Mouse (Mus musculus): Measurements from ENCODE around the gene Pdzd8. TPM values are rescaled to one million over a fixed set of nuclear protein-coding genes. Genes with fewer than 3 reads are reported as not detected.

The Pdzd8 gene
- polyA plus RNA-seq, 1 experiment from 2014 or later = 15.0 TPM

GRCm38 (mm10) chr19:59259633-59260032 lies 85.9 kb downstream of the Pdzd8 start:
- 38% methylated on average over 5 of the region's 5 CpGs for WGBS
- H3K27ac ChIP-seq (replicated peaks; ENCODE audit: low read depth, low read length) = no peak overlapping the region
- no peak overlapping the region for H3K9ac ChIP-seq (replicated peaks; ENCODE audit: low read length)
- no peak overlapping the region for H3K4me3 ChIP-seq (replicated peaks; ENCODE audit: low read depth, low read length)
- no peak overlapping the region for H3K4me2 ChIP-seq (ENCODE audit: low read length)
- peaks cover 7% of the 10 kb centered on the region for H3K9me3 ChIP-seq (ENCODE audit: control insufficient read depth, low read length)
- peaks cover 24% of the 10 kb centered on the region; the same call in 1 of the 2 replicates for H3K27me3 ChIP-seq (ENCODE audit: control insufficient read depth, insufficient read depth, low read length)
- ATAC-seq (ENCODE audit: low FRiP score, low TSS enrichment) (no peak), DNase-seq (peak; percentile 21)
- no peaks in the 10 kb centered on the region for H3K36me3 ChIP-seq (ENCODE audit: control insufficient read depth, insufficient read depth, low read length)
- peaks cover 12% of the 10 kb centered on the region; the same call in 1 of the 2 replicates for H3K4me1 ChIP-seq (ENCODE audit: control insufficient read depth, insufficient read depth, low read length)

- no peak for DNase-seq
- H3K9me3 ChIP-seq (ENCODE audit: control insufficient read depth, low read length) = peaks cover 7% of the 10 kb centered on the region
- no peaks in the 10 kb centered on the region for H3K36me3 ChIP-seq (ENCODE audit: control insufficient read depth, insufficient read depth, low read length)
- no peak overlapping the region for H3K4me3 ChIP-seq (replicated peaks; ENCODE audit: low read depth, low read length)
- H3K27ac ChIP-seq (replicated peaks; ENCODE audit: low read depth, low read length) = no peak overlapping the region
- no peaks in the 10 kb centered on the region for H3K4me1 ChIP-seq (ENCODE audit: control insufficient read depth, insufficient read depth, low read length)
- H3K27me3 ChIP-seq (ENCODE audit: control insufficient read depth, insufficient read depth, low read length) = no peaks in the 10 kb centered on the region
- no peak overlapping the region for H3K4me2 ChIP-seq (ENCODE audit: low read length)
- 69% methylated on average over 2 of the region's 2 CpGs for WGBS
- no peak for ATAC-seq (ENCODE audit: low FRiP score, low TSS enrichment)
- no peak overlapping the region for H3K9ac ChIP-seq (replicated peaks; ENCODE audit: low read length)
Observed at GRCm38 (mm10) chr19:59252651-59253050, 92.9 kb downstream of the Pdzd8 start.

- no peaks in the 10 kb centered on the region for H3K36me3 ChIP-seq (ENCODE audit: control insufficient read depth, insufficient read depth, low read length)
- H3K4me2 ChIP-seq (ENCODE audit: low read length) = no peak overlapping the region
- H3K27me3 ChIP-seq (ENCODE audit: control insufficient read depth, insufficient read depth, low read length) = no peaks in the 10 kb centered on the region
- no peaks in the 10 kb centered on the region for H3K4me1 ChIP-seq (ENCODE audit: control insufficient read depth, insufficient read depth, low read length)
- 79% methylated on average over 11 of the region's 11 CpGs for WGBS
- H3K9ac ChIP-seq (replicated peaks; ENCODE audit: low read length) = no peak overlapping the region
- ATAC-seq (ENCODE audit: low FRiP score, low TSS enrichment) (no peak), DNase-seq (no peak)
- H3K27ac ChIP-seq (replicated peaks; ENCODE audit: low read depth, low read length) = no peak overlapping the region
- no peaks in the 10 kb centered on the region for H3K9me3 ChIP-seq (ENCODE audit: control insufficient read depth, low read length)
- no peak overlapping the region for H3K4me3 ChIP-seq (replicated peaks; ENCODE audit: low read depth, low read length)
Observed at GRCm38 (mm10) chr19:59248553-59249286, 96.9 kb downstream of the Pdzd8 start.

GRCm38 (mm10) chr19:59248144-59248543 lies 97.4 kb downstream of the Pdzd8 start:
- DNase-seq (no peak), ATAC-seq (ENCODE audit: low FRiP score, low TSS enrichment) (no peak)
- WGBS = 85% methylated on average over 4 of the region's 4 CpGs
- H3K4me3 ChIP-seq (replicated peaks; ENCODE audit: low read depth, low read length) = no peak overlapping the region
- H3K9me3 ChIP-seq (ENCODE audit: control insufficient read depth, low read length) = no peaks in the 10 kb centered on the region
- no peak overlapping the region for H3K27ac ChIP-seq (replicated peaks; ENCODE audit: low read depth, low read length)
- no peak overlapping the region for H3K4me2 ChIP-seq (ENCODE audit: low read length)
- H3K36me3 ChIP-seq (ENCODE audit: control insufficient read depth, insufficient read depth, low read length) = no peaks in the 10 kb centered on the region
- no peak overlapping the region for H3K9ac ChIP-seq (replicated peaks; ENCODE audit: low read length)
- H3K4me1 ChIP-seq (ENCODE audit: control insufficient read depth, insufficient read depth, low read length) = no peaks in the 10 kb centered on the region
- no peaks in the 10 kb centered on the region for H3K27me3 ChIP-seq (ENCODE audit: control insufficient read depth, insufficient read depth, low read length)

Other genes with a start within 250 kb of the Pdzd8 start
- gene Vax1, start 175.7 kb downstream of the Pdzd8 start, polyA plus RNA-seq (2014; fragmentation: Nextera tagmentation; extraction: Ambion mirVana) = not detected in 2 replicates
- not detected in 2 replicates for gene Kcnk18, start 126.6 kb downstream of the Pdzd8 start, polyA plus RNA-seq (2014; fragmentation: Nextera tagmentation; extraction: Ambion mirVana)
- 18.9 and 23.0 TPM in 2 replicates for gene Slc18a2, start 84.9 kb downstream of the Pdzd8 start, polyA plus RNA-seq (2014; fragmentation: Nextera tagmentation; extraction: Ambion mirVana)
- gene Rps12-ps3, start 23.5 kb downstream of the Pdzd8 start, polyA plus RNA-seq (2014; fragmentation: Nextera tagmentation; extraction: Ambion mirVana) = 26.3 and 29.8 TPM in 2 replicates
- gene Emx2, start 112.6 kb upstream of the Pdzd8 start, polyA plus RNA-seq (2014; fragmentation: Nextera tagmentation; extraction: Ambion mirVana) = 18.5 and 19.1 TPM in 2 replicates